Mouse (Mus musculus) T-helper 1 cell (primary cell): ENCODE data around the gene Bank1.

ENCODE experiments used
- in situ Hi-C: fragments of 300-600 bp; cut with MboI, MseI; formaldehyde crosslinking; loops from one replicate; pipeline ENCODE4 v1.15.1; 2025; ENCODE audit warnings: high pct_unique_total_duplicates

Bank1 gene

DNA sequence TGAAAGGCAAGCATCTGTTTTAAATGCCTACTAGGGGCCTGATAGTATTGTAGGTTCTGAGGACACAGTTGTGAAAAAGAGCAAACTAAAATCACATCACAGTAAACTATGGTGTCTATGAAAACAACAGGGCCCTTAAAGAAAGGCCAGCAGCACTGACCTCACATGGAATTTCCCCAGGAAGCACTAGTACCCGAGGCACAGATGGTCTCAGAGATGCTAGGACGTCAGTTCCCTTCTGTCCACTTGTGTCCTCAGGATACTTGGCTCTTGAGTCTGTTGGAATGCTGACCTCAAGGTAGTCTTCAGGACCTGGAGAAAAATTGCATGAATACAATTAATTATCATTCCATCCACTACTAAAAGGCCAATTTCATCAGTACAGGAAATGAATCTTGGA, 71.2 kb downstream of the Bank1 start:
- in situ Hi-C loops = loop anchor here (25.0 kb wide), 1 partner anchor 692 kb away; no protein-coding TSS in a partner anchor

- in situ Hi-C loops = loop anchor here (25.0 kb wide), 1 partner anchor 691 kb away; no protein-coding TSS in a partner anchor
Measured at GRCm38 (mm10) chr3:136252820-136253219, 73.0 kb downstream of the Bank1 start.

DNA sequence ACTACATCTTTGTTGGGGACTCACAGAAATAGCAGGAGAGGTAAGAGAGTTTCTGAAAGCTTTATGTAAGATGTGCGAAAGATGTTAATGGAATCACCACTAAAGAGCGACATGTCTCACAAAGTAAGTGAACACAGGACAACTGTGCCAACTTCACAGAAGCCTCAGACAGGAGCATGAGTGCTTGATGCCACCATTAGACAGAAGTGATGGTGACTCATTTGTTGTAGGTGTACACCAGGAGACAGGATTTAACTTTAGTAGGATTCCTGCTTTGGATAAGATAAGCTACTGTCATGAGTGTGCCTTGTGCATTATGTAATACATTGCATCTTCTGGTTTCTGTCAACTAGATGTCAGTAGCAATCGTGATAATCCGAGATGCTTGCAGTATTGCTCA, 74.3 kb downstream of the Bank1 start:
- in situ Hi-C loops = loop anchor here (25.0 kb wide), 1 partner anchor 689 kb away; no protein-coding TSS in a partner anchor

- in situ Hi-C loops = no loop called here
Measured at GRCm38 (mm10) chr3:136247331-136247730, 78.5 kb downstream of the Bank1 start.

GRCm38 (mm10) chr3:136244931-136245330, 80.9 kb downstream of the Bank1 start:
- in situ Hi-C loops = no loop called here

DNA sequence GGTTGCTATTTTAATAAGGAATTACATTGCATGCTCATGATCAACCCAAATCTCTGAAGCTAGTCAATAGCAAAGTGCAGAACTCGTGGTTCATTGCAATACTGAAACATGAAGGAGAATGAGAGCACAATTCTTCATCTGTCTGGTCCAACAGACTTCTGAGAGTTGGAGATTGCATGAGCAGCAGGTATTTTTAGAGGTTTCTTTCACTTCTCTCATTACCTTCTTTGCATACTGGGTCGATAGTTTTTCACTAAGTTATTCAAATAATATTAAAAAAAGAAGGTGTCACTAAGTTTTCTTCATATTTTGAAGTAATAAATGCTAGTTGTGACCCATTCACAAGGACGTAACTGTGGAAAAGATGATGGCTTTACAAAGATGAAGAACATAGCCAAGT, 87.1 kb downstream of the Bank1 start:
- in situ Hi-C loops = no loop called here

DNA sequence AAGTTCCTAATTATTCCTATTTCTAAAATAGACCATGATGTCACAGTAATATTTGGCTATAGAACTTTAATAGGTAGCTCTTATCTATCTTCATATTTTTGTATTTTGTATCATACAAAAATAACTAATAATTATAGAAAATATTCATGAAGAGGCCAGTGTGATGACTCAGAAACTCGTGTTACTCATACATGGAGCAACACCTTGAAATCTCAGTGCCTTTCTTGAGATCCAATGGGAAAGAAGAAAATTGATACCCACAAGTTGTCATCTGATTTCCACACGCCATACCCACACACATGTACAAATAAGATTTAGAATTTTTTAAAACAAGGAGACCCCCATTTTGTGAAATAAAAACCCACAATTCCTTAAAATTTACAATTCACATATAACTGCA, 92.4 kb downstream of the Bank1 start:
- in situ Hi-C loops = no loop called here

- in situ Hi-C loops = no loop called here
Measured at GRCm38 (mm10) chr3:136230602-136231151, 95.2 kb downstream of the Bank1 start.

GRCm38 (mm10) chr3:136189661-136190228, 136.1 kb downstream of the Bank1 start:
- in situ Hi-C loops = loop anchor here (10.0 kb wide), 1 partner anchor 1045 kb away; no protein-coding TSS in a partner anchor

GRCm38 (mm10) chr3:136186548-136187113, 139.2 kb downstream of the Bank1 start:
- in situ Hi-C loops = no loop called here

GRCm38 (mm10) chr3:136171631-136172030, 154.2 kb downstream of the Bank1 start:
- in situ Hi-C loops = no loop called here

DNA sequence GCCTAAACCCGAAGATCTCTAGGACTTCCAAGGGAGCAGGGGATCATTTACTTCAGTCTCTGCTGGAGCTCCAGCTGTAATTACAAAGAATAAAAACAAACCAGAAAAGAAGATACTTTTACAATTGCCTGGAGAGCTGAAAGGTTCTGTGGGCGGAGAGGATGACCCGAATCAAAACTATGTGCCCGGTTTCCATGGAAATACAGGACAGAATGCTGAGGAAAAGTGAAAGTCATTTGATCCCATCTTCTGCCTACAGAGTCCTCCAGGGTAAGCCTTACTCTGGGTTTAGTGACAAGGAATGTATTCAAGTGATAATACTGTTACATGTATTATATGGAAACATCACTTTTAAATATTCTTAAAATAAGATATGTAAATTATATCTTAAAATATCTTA, 157.8 kb downstream of the Bank1 start:
- in situ Hi-C loops = no loop called here

GRCm38 (mm10) chr3:136166671-136167070, 159.2 kb downstream of the Bank1 start:
- in situ Hi-C loops = no loop called here

GRCm38 (mm10) chr3:136166033-136166361, 159.9 kb downstream of the Bank1 start:
- in situ Hi-C loops = no loop called here

GRCm38 (mm10) chr3:136165167-136166032, 160.5 kb downstream of the Bank1 start:
- in situ Hi-C loops = no loop called here

GRCm38 (mm10) chr3:136158059-136158458, 167.8 kb downstream of the Bank1 start:
- in situ Hi-C loops = loop anchor here (10.0 kb wide), 1 partner anchor 1597 kb away; no protein-coding TSS in a partner anchor

GRCm38 (mm10) chr3:136155555-136155954, 170.3 kb downstream of the Bank1 start:
- in situ Hi-C loops = loop anchor here (10.0 kb wide), 1 partner anchor 1599 kb away; no protein-coding TSS in a partner anchor

GRCm38 (mm10) chr3:136150886-136151285, 175.0 kb downstream of the Bank1 start:
- in situ Hi-C loops = loop anchor here (10.0 kb wide), 1 partner anchor 1604 kb away; no protein-coding TSS in a partner anchor

- in situ Hi-C loops = no loop called here
Measured at GRCm38 (mm10) chr3:136147166-136147565, 178.7 kb downstream of the Bank1 start.

- in situ Hi-C loops = no loop called here
Measured at GRCm38 (mm10) chr3:136132013-136132412, 193.9 kb downstream of the Bank1 start.

DNA sequence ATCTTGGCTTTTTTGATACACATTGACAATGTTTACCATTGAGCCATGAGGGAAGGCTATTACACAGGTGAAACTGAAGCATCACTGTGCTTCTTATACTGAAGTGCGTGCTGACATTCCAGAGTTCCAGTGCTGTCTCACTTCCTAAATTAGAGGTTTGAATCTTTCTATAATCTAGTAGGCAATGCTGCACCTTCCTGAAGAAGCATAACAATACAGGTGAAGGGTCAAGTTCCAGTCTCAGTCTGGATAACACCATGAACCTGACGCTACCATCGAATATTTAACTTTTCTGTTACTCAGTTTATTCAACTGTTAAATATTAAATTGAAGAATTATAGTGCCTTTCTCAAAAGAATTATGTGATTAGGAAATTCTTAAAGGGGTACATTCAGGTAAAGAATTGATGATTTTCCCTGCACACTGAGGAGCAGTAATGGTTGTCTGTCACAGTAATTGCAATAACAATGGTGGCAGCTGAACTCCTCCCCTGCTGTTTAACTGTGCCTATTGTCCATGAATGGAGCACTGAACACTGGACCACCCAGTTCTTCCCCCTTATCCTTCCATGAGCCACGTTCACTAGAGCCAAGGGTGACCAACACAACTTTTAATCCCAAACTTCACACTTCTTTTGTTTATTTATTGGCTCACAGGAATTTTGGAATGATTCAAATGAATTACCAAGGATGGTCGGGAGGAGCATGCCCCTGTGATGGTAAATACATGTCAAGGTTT, 210.2 kb downstream of the Bank1 start:
- in situ Hi-C loops = no loop called here
